Mouse (Mus musculus): ENCODE data around the gene Ddx11. TPM values are rescaled to one million over a fixed set of nuclear protein-coding genes. Genes with fewer than 3 reads are reported as not detected.

Ddx11 gene
- polyA plus RNA-seq, 1 experiment from 2014 or later: 8.7 TPM

Other genes with a start within 250 kb of the Ddx11 start
- gene Ralbp1, start 237.7 kb upstream of the Ddx11 start, polyA plus RNA-seq (2014; fragmentation: Nextera tagmentation; extraction: Ambion mirVana): 42.8 and 49.4 TPM in 2 replicates
- gene Twsg1, start 172.3 kb upstream of the Ddx11 start, polyA plus RNA-seq (2014; fragmentation: Nextera tagmentation; extraction: Ambion mirVana): 119 and 121 TPM in 2 replicates
- gene Ankrd12, start 46.4 kb upstream of the Ddx11 start, polyA plus RNA-seq (2014; fragmentation: Nextera tagmentation; extraction: Ambion mirVana): 18.4 and 22.0 TPM in 2 replicates
- gene Ndufv2, start 22.0 kb upstream of the Ddx11 start, polyA plus RNA-seq (2014; fragmentation: Nextera tagmentation; extraction: Ambion mirVana): 713 and 726 TPM in 2 replicates
- 25.6 and 28.4 TPM in 2 replicates for gene Washc1, start 12.0 kb upstream of the Ddx11 start, polyA plus RNA-seq (2014; fragmentation: Nextera tagmentation; extraction: Ambion mirVana)